Mouse (Mus musculus): ENCODE results near the gene Tgfb2. TPM values are rescaled to one million over a fixed set of nuclear protein-coding genes. Genes with fewer than 3 reads are reported as not detected.

The Tgfb2 gene
- polyA plus RNA-seq, 1 experiment, result 0.67 TPM

GRCm38 (mm10) chr1:186656201-186656600, 49.6 kb downstream of the Tgfb2 start:
- 60% methylated on average over 1 of the region's 1 CpGs for WGBS
- H3K4me3 ChIP-seq (replicated peaks; ENCODE audit: control insufficient read depth, low read depth, low read length), result no peak overlapping the region
- H3K27ac ChIP-seq (ENCODE audit: control insufficient read depth, insufficient read depth, low read depth, low read length, poor library complexity), result no peak overlapping the region
- TF ChIP-seq POLR2A (IDR thresholded peaks at IDR 0.05; ENCODE audit: borderline replicate concordance, control insufficient read depth, low read depth, low read length) (no peak), CTCF (IDR thresholded peaks at IDR 0.05; ENCODE audit: control insufficient read depth, insufficient read depth, low read length) (no peak)
- no peaks in the 10 kb centered on the region for H3K4me1 ChIP-seq (ENCODE audit: control insufficient read depth, insufficient read depth, low read length)

- no peak overlapping the region for H3K4me3 ChIP-seq (replicated peaks; ENCODE audit: control insufficient read depth, low read depth, low read length)
- TF ChIP-seq POLR2A (IDR thresholded peaks at IDR 0.05; ENCODE audit: borderline replicate concordance, control insufficient read depth, low read depth, low read length) (no peak), CTCF (IDR thresholded peaks at IDR 0.05; ENCODE audit: control insufficient read depth, insufficient read depth, low read length) (no peak)
- WGBS, result 72% methylated on average over 4 of the region's 4 CpGs
- H3K4me1 ChIP-seq (ENCODE audit: control insufficient read depth, insufficient read depth, low read length), result no peaks in the 10 kb centered on the region
- no peak overlapping the region for H3K27ac ChIP-seq (ENCODE audit: control insufficient read depth, insufficient read depth, low read depth, low read length, poor library complexity)
Observed at GRCm38 (mm10) chr1:186655096-186655495, 50.7 kb downstream of the Tgfb2 start.

DNA sequence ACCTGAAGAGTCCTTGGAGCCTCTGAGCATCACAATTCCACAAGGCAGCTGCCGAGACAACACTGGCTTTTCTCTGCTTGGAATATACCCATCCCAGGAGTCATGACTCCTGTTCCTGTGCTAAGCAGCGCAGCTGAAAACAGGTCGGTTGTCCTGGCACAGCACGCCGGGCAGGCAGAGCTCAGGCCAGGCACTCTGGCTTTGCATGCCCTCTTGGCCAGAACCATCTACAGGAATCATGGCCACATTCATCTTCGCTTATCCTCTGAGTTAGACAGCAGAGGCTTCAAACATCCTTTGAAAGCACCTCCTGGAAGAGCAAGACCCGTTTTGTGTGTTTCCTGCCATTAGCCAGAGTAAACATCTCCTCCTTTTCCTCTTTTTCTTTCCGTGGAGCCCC, 53.6 kb downstream of the Tgfb2 start:
- WGBS, result 64% methylated on average over 8 of the region's 8 CpGs
- Histone ChIP-seq H3K27ac (ENCODE audit: control insufficient read depth, insufficient read depth, low read depth, low read length, poor library complexity) (no peak overlapping the region), H3K4me1 (ENCODE audit: control insufficient read depth, insufficient read depth, low read length) (no peaks in the 10 kb centered on the region), H3K4me3 (replicated peaks; ENCODE audit: control insufficient read depth, low read depth, low read length) (no peak overlapping the region)
- no peak for TF ChIP-seq POLR2A (IDR thresholded peaks at IDR 0.05; ENCODE audit: borderline replicate concordance, control insufficient read depth, low read depth, low read length)
- TF ChIP-seq CTCF (IDR thresholded peaks at IDR 0.05; ENCODE audit: control insufficient read depth, insufficient read depth, low read length), result no peak

DNA sequence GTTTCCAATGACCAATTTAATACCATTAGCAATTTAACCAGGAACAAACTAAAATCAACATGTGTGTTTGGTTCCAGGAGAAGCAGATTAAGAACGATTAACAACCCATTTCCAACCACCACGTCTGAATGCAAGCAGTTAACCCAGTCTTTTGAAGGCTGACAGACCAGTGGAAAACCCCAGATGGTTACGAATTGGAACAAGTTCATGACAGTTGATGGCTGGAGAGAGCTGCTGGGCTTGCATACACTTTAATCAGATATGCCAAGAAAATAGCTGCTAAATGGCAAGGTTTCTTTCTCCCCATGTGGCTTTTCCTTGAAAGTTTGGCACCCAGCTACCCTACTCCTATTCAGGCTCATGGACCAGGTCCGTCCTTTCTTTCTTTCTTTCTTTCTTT, 55.8 kb downstream of the Tgfb2 start:
- no peak for TF ChIP-seq CTCF (IDR thresholded peaks at IDR 0.05; ENCODE audit: control insufficient read depth, insufficient read depth, low read length)
- no peak for TF ChIP-seq POLR2A (IDR thresholded peaks at IDR 0.05; ENCODE audit: borderline replicate concordance, control insufficient read depth, low read depth, low read length)

DNA sequence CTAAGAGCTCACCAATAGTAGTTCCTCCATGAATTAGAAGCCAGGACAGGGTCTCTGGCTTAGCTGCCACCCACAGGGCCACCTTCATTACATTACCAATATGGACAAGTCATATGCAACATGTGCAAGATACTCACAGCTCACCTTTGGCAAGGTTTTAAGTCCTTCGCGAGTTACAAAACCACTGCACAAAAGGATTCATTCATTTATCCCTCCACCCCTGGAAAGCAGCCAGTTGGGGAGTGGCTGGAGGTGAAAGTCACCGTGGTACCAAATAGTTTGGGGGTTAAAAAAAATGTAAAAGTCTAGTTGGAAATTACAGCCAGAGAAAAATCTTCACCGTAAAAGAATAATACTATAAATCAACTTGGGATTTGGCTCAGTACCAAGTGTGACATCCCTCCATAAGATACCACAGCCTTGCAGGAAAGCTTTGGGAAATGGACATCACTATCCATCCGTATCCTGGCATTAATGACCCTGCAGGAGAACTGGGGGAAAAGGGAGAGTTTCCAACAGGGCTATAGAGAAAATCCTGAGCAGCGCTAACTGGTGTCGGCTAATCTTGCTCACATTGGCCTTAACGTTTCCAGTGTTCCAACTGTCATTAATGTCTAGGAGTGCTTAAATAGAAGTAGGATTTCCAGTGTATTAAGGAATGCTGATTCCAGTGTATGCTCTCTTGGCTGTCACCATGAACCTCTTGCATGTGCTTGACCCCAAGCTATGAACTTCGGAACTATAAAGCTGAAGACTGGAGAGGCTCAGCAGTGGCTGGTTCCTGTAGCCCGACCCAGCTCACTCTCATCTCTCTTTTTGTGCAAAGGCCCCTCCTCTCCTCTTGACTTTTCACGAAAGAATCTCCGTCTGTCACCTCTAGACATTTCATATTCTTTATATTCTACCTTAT, 68.2 kb downstream of the Tgfb2 start:
- WGBS, result 76% methylated on average over 12 of the region's 12 CpGs
- Histone ChIP-seq H3K4me3 (replicated peaks; ENCODE audit: control insufficient read depth, low read depth, low read length) (no peak overlapping the region), H3K4me1 (ENCODE audit: control insufficient read depth, insufficient read depth, low read length) (no peaks in the 10 kb centered on the region), H3K27ac (ENCODE audit: control insufficient read depth, insufficient read depth, low read depth, low read length, poor library complexity) (no peak overlapping the region)
- TF ChIP-seq CTCF (IDR thresholded peaks at IDR 0.05; ENCODE audit: control insufficient read depth, insufficient read depth, low read length) (no peak), POLR2A (IDR thresholded peaks at IDR 0.05; ENCODE audit: borderline replicate concordance, control insufficient read depth, low read depth, low read length) (no peak)

More for the DNA sequence above, 55.8 kb downstream of the Tgfb2 start:
- WGBS, result 79% methylated on average over 4 of the region's 4 CpGs
- no peaks in the 10 kb centered on the region for H3K4me1 ChIP-seq (ENCODE audit: control insufficient read depth, insufficient read depth, low read length)
- H3K27ac ChIP-seq (ENCODE audit: control insufficient read depth, insufficient read depth, low read depth, low read length, poor library complexity), result no peak overlapping the region
- H3K4me3 ChIP-seq (replicated peaks; ENCODE audit: control insufficient read depth, low read depth, low read length), result no peak overlapping the region

DNA sequence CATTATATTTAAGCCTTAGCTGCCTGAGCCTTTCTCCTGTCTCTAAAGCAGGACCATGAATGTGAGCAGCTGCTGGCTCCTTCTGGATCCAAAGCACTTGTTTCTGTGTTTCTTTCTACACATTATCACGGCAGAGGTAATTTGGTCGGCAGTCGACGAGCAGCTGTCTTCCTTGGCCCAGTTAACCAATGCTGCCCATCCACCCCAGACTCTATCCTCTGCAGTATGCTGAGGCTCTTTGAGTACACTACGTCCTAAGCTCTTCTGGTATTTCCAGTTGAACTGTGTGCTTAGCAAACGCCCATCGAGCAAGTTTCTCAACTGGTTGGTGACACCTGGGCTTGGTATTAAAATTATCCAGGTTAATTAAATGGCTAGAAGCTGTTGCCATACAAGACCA, 70.7 kb downstream of the Tgfb2 start:
- WGBS, result 87% methylated on average over 7 of the region's 7 CpGs
- TF ChIP-seq POLR2A (IDR thresholded peaks at IDR 0.05; ENCODE audit: borderline replicate concordance, control insufficient read depth, low read depth, low read length) (no peak), CTCF (IDR thresholded peaks at IDR 0.05; ENCODE audit: control insufficient read depth, insufficient read depth, low read length) (no peak)
- H3K27ac ChIP-seq (ENCODE audit: control insufficient read depth, insufficient read depth, low read depth, low read length, poor library complexity), result no peak overlapping the region
- H3K4me3 ChIP-seq (replicated peaks; ENCODE audit: control insufficient read depth, low read depth, low read length), result no peak overlapping the region
- H3K4me1 ChIP-seq (ENCODE audit: control insufficient read depth, insufficient read depth, low read length), result no peaks in the 10 kb centered on the region

DNA sequence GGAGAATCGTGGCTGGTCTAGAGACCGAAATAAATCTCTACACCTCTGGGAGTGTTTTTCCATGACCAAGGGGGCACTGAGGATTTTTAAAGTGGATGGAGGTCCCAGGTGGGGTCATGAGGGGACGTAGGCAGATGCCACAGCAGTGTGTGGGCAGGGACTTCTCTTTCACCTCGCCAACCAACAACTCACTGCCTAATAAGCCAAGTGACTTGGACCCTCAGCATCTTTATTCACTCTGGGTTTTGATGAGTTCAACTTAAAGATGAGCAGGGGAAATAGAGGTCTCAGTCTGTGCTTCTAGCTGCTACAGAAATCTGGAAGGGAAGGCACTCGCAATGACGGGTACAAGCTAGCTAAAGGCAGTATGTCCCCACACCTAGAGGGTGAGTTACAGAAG, 74.3 kb downstream of the Tgfb2 start:
- Histone ChIP-seq H3K27ac (ENCODE audit: control insufficient read depth, insufficient read depth, low read depth, low read length, poor library complexity) (no peak overlapping the region), H3K4me1 (ENCODE audit: control insufficient read depth, insufficient read depth, low read length) (no peaks in the 10 kb centered on the region), H3K4me3 (replicated peaks; ENCODE audit: control insufficient read depth, low read depth, low read length) (no peak overlapping the region)
- 84% methylated on average over 6 of the region's 6 CpGs for WGBS
- TF ChIP-seq POLR2A (IDR thresholded peaks at IDR 0.05; ENCODE audit: borderline replicate concordance, control insufficient read depth, low read depth, low read length) (no peak), CTCF (IDR thresholded peaks at IDR 0.05; ENCODE audit: control insufficient read depth, insufficient read depth, low read length) (no peak)

DNA sequence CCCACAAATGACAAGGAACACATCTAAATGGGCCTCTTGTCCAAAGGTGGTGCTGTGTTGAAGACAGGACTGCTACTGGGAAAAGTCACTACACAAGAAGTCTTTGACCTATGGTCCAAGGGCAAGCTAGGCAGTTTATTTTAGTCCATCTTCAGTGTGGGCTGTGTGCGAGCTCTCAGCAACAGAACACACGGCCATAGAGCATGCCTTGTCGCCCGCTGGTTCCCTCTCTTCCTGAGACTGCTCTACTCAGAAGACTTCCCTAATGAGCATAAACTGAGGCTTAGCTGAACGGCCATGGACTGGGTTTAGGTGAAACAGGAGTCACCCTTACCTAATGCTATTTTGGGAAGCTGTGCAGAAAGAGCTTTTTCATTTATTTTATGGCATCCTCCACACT, 74.8 kb downstream of the Tgfb2 start:
- Histone ChIP-seq H3K27ac (ENCODE audit: control insufficient read depth, insufficient read depth, low read depth, low read length, poor library complexity) (no peak overlapping the region), H3K4me3 (replicated peaks; ENCODE audit: control insufficient read depth, low read depth, low read length) (no peak overlapping the region), H3K4me1 (ENCODE audit: control insufficient read depth, insufficient read depth, low read length) (no peaks in the 10 kb centered on the region)
- 79% methylated on average over 5 of the region's 5 CpGs for WGBS
- TF ChIP-seq POLR2A (IDR thresholded peaks at IDR 0.05; ENCODE audit: borderline replicate concordance, control insufficient read depth, low read depth, low read length), result no peak
- no peak for TF ChIP-seq CTCF (IDR thresholded peaks at IDR 0.05; ENCODE audit: control insufficient read depth, insufficient read depth, low read length)
